Mouse (Mus musculus): ENCODE results near the gene Myo1g.

Gene Myo1g

GRCm38 (mm10) chr11:6487496-6487895, 33.3 kb downstream of the Myo1g start:
- no peak for DNase-seq (ENCODE audit: low read depth)

GRCm38 (mm10) chr11:6486916-6487315, 33.8 kb downstream of the Myo1g start:
- DNase-seq (ENCODE audit: low read depth), result no peak

- no peak for DNase-seq (ENCODE audit: low read depth)
Measured at GRCm38 (mm10) chr11:6484244-6484959, 36.4 kb downstream of the Myo1g start.

GRCm38 (mm10) chr11:6483103-6483502, 37.7 kb downstream of the Myo1g start:
- no peak for DNase-seq (ENCODE audit: low read depth)

GRCm38 (mm10) chr11:6481669-6482185, 39.0 kb downstream of the Myo1g start:
- DNase-seq (ENCODE audit: low read depth), result no peak

- DNase-seq (ENCODE audit: low read depth), result no peak
Measured at GRCm38 (mm10) chr11:6480681-6481405, 39.9 kb downstream of the Myo1g start.

- no peak for DNase-seq (ENCODE audit: low read depth)
Measured at GRCm38 (mm10) chr11:6480191-6480590, 40.6 kb downstream of the Myo1g start.

- DNase-seq (ENCODE audit: low read depth), result no peak
Measured at GRCm38 (mm10) chr11:6479231-6479630, 41.5 kb downstream of the Myo1g start.

- no peak for DNase-seq (ENCODE audit: low read depth)
Measured at GRCm38 (mm10) chr11:6477350-6477749, 43.4 kb downstream of the Myo1g start.

- no peak for DNase-seq (ENCODE audit: low read depth)
Measured at GRCm38 (mm10) chr11:6476876-6477275, 43.9 kb downstream of the Myo1g start.

GRCm38 (mm10) chr11:6475867-6476484, 44.8 kb downstream of the Myo1g start, which contains the start of gene Purb:
Gene Purb, minus strand, starts transcription at chr11:6475917.
- peak; percentile 83 for DNase-seq (ENCODE audit: low read depth)

- DNase-seq (ENCODE audit: low read depth), result no peak
Measured at GRCm38 (mm10) chr11:6474874-6475731, 45.7 kb downstream of the Myo1g start.

GRCm38 (mm10) chr11:6474381-6474780, 46.4 kb downstream of the Myo1g start:
- no peak for DNase-seq (ENCODE audit: low read depth)

GRCm38 (mm10) chr11:6472076-6472475, 48.7 kb downstream of the Myo1g start:
- no peak for DNase-seq (ENCODE audit: low read depth)

GRCm38 (mm10) chr11:6471493-6471892, 49.3 kb downstream of the Myo1g start:
- no peak for DNase-seq (ENCODE audit: low read depth)

GRCm38 (mm10) chr11:6471054-6471453, 49.7 kb downstream of the Myo1g start:
- no peak for DNase-seq (ENCODE audit: low read depth)

GRCm38 (mm10) chr11:6468541-6468940, 52.2 kb downstream of the Myo1g start:
- DNase-seq (ENCODE audit: low read depth), result no peak

- DNase-seq (ENCODE audit: low read depth), result peak; percentile 74
Measured at GRCm38 (mm10) chr11:6465122-6465521, 55.6 kb downstream of the Myo1g start.

- no peak for DNase-seq (ENCODE audit: low read depth)
Measured at GRCm38 (mm10) chr11:6463159-6463837, 57.5 kb downstream of the Myo1g start.

Measured in c-Kit-positive CD71-positive TER-119-negative erythroid progenitor cells, embryonic 14.5 days (primary cell).